Mouse (Mus musculus) layer of hippocampus, adult 8-10 months (tissue): ENCODE measurements around the gene Thrsp. TPM values are rescaled to one million over a fixed set of nuclear protein-coding genes. Genes with fewer than 3 reads are reported as not detected.

Source experiments
- DNase-seq, 2 experiments: peaks; one replicate each; pipeline ENCODE4 v3.0.0; 2022; ENCODE audit warnings: low spot score in 2 of 2
- total RNA-seq, 4 experiments: library from RNA; stranded (reverse); gene quantifications; 2 replicates each; pipeline ENCODE4 v1.2.4; 2022

Gene Thrsp
- total RNA-seq, 4 experiments from 2014 or later: 28.4 to 62.4 (median 39.8) TPM

DNA sequence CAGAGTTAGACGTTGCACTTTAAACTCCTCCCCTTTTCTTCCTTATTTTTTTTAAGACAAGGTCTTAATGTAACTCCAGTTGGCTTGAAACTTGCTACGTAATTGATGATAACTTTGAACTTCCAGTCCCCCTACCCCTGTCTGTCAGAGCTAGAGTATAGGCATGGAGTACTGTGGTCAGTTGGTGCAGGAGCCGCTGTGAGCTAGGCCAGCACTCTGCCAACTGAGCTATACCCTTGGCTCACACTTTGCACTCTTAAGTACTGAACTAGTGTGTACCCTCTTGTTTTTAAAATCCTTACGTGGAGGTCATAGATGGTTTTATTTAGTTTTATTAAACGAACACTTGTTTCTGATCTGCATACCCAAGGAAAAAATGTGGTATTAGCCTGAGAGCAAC is 38.2 kb downstream of the Thrsp start:
- DNase-seq: no peak

DNA sequence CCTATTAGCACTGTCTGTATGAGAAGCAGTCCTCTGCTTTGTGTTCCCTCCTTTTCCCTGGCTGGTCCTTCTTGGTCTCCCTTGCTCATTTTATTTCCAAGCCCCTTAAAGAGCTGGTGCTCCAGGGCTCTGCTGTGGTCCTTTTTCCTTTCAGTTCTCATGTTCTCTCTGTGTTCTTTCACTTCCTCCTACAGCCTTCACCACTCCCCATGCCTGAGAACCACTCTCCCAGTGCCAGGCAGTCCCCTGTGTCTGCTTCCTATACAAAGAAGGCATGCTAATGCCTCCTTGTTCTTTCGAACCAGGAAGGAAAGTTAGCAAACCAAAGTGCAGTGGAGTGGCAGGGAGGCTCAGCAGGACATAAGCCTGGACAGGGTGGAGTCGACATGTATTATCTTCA is 41.6 kb downstream of the Thrsp start:
- no peak for DNase-seq

DNA sequence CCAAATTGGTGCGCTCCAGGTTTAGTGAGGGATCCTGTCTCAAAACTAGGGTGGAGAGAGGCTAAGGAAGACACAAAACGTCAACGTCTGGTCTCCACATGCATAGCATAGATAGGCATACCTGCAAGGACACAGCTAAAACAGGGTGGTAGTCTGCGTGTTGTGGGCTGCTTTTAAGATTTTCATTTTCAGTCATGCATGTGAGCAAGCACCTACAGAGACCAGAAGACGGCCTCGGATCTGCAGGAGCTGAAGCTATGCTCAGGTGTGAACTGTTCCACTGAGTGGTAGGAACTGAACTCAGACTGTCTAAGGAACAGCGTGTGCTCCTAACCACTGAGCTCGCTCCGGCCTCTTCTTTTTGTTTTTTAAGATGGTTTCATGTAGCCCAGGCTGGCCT is 42.4 kb downstream of the Thrsp start:
- no peak for DNase-seq

DNA sequence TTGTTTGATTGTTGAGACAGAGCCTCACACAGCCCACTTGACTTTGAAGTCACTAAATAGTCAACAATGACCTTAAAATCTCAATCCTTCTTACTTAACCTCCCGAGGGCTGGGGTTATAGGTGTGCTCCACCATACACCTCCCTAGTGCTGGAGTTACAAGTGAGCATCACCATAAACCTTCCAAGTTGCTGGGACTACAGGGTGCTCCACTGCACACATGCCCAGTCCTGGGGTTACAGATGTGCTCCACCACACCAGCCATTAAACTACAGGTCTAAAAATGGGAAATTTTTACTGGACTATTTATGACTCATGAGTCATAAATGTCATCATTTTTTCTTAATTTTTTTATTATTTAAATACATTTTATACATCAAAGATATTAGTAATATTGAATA is 51.6 kb downstream of the Thrsp start:
- no peak for DNase-seq

Other genes starting within 250 kb of the Thrsp start
- 10 to 100 TPM; 17.7 to 24.2 (median 20.8) TPM for gene Usp35, start 85.7 kb downstream of the Thrsp start, total RNA-seq
- gene Kctd21, start 85.4 kb downstream of the Thrsp start, total RNA-seq: 10 to 100 TPM; 11.1 to 16.0 (median 13.0) TPM
- gene Alg8, start 46.1 kb downstream of the Thrsp start, total RNA-seq: 10 to 100 TPM in 3 of 4 experiments, 1 to 10 TPM in 1; 9.0 to 12.7 (median 11.2) TPM
- gene Ndufc2, start 17.7 kb downstream of the Thrsp start, total RNA-seq: 100 to 1,000 TPM; 195 to 233 (median 212) TPM
- 1 to 10 TPM; 4.1 to 6.4 (median 5.6) TPM for gene Kctd14, start 33.6 kb upstream of the Thrsp start, total RNA-seq
- 10 to 100 TPM; 32.3 to 42.5 (median 35.7) TPM for gene Ints4, start 63.2 kb upstream of the Thrsp start, total RNA-seq
- gene Aamdc, start 161.8 kb upstream of the Thrsp start, total RNA-seq: 10 to 100 TPM; 35.3 to 47.9 (median 44.9) TPM
- 10 to 100 TPM; 43.2 to 49.0 (median 45.6) TPM for gene Rsf1, start 162.2 kb upstream of the Thrsp start, total RNA-seq